Mouse (Mus musculus) liver, postnatal 0 days (tissue): Measurements from ENCODE around the gene Fads6. TPM values are rescaled to one million over a fixed set of nuclear protein-coding genes. Genes with fewer than 3 reads are reported as not detected.

Source experiments
- ATAC-seq: fragments of 200-750 bp; cut with Nextera tagmentation; 2 replicates; pipeline ENCODE4 v1.8.0; 2017; ENCODE audit warnings: mild to moderate bottlenecking, moderate library complexity
- DNase-seq: peaks from one replicate; pipeline ENCODE4 v3.0.0-alpha.2; 2016
- H3K27ac ChIP-seq: fragments of 300-500 bp; sonication (generic); 2 replicates; pipeline ENCODE4 v1.5.1; 2014; ENCODE audit warnings: antibody characterized with exemption, moderate library complexity, mild to moderate bottlenecking, low read depth
- H3K27me3 ChIP-seq: fragments of 300-500 bp; sonication (generic); 2 replicates; pipeline ENCODE4 v1.6.1; 2014; ENCODE audit warnings: low read length, control low read depth, mixed read lengths; ENCODE audit not compliant: insufficient read depth
- H3K36me3 ChIP-seq: fragments of 300-500 bp; sonication (generic); replicated peaks from 2 replicates; pipeline ENCODE4 v1.6.1; 2014; ENCODE audit warnings: mild to moderate bottlenecking, control low read depth, low read length, moderate library complexity, mixed read lengths; ENCODE audit not compliant: insufficient read depth
- H3K4me1 ChIP-seq: fragments of 300-500 bp; sonication (generic); 2 replicates; pipeline ENCODE4 v1.6.1; 2014; ENCODE audit warnings: antibody characterized with exemption, mild to moderate bottlenecking, control low read depth; ENCODE audit not compliant: insufficient read depth
- H3K4me2 ChIP-seq: fragments of 300-500 bp; sonication (generic); 2 replicates; pipeline ENCODE4 v1.6.1; 2014; ENCODE audit warnings: low read depth, mild to moderate bottlenecking, low read length, moderate library complexity, mixed read lengths
- H3K4me3 ChIP-seq: fragments of 300-500 bp; sonication (generic); 2 replicates; pipeline ENCODE4 v1.5.1; 2014; ENCODE audit warnings: low read depth, low read length
- H3K9ac ChIP-seq: fragments of 300-500 bp; sonication (generic); replicated peaks from 2 replicates; pipeline ENCODE4 v1.6.1; 2014; ENCODE audit warnings: mild to moderate bottlenecking, moderate library complexity
- H3K9me3 ChIP-seq: fragments of 300-500 bp; sonication (generic); 2 replicates; pipeline ENCODE4 v1.6.1; 2016; ENCODE audit warnings: mild to moderate bottlenecking, control low read depth, low read length, mixed read lengths
- CTCF ChIP-seq: sonication (generic); IDR thresholded peaks from 2 replicates; pipeline ENCODE4 v1.5.1; 2016; ENCODE audit warnings: antibody characterized with exemption, low read depth
- EP300 ChIP-seq: IDR thresholded peaks from 2 replicates; pipeline ENCODE4 v1.6.1; 2016; ENCODE audit warnings: antibody characterized with exemption, low read depth, mild to moderate bottlenecking
- WGBS: fragments of 180-500 bp; shearing (Covaris S2); extraction: QIAGEN DNeasy Blood & Tissue Kit; methylation state at CpG from one replicate; pipeline ENCODE4 v1.1.7; 2014; ENCODE audit not compliant: insufficient replicate concordance; 5-methylcytosine and 5-hydroxymethylcytosine counted together
- polyA plus RNA-seq: library from polyadenylated mRNA; unstranded; fragments of >200 nt; fragmentation: Nextera tagmentation; extraction: Ambion mirVana; gene quantifications from 2 replicates; pipeline ENCODE4 v1.2.1, GENCODE M21; 2015

Fads6 gene
- polyA plus RNA-seq, 1 experiment from 2014 or later, result 4.6 TPM

DNA sequence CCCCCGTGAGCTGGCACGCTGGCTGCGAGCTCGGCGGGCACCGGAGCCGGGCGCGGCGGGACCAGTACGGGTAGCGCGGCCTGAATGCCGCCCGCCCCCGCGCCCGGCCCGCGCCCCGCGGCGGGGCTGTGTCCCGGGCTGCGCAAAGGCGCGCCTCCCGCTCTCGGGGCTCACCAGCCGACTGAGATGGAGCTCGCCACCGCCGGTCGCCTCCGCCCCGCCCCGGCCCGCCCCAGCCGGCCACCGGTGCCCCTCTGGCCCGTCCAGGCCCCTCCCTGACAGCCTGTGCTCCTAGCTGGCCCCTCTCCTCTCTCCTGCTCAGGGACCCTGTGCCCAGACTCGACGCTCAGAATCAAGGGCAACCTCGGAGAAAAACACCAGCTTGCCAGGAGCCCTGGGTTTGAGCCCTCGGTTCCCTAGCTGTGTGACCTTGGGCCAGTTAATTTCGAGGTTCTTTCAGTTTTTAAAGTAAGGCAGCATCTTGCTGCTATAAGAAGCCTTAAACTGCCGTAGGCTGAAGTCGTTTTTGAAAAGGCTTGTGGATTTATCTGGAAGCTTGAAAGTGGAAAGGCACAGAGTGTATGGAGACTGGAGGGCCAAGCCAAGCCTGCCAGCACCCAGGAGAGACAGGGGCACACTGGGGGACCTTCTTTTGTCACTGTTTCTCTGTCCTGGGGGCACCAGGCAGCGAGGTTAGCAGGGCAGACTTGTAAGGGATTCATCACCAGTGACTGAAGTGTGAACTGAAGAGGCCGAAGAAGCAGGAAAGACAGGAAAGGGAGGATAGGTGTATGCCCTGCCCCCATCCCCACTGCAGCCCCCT is 30.2 kb downstream of the Fads6 start, which contains the start of gene Grin2c:
TSS of gene Grin2c (minus strand) at position 183 of the 823 bp plus-strand sequence.
- H3K9me3 ChIP-seq, result no peaks in the 10 kb centered on the region
- WGBS, result 9% methylated on average over 29 of the region's 50 CpGs
- no peak for DNase-seq

DNA sequence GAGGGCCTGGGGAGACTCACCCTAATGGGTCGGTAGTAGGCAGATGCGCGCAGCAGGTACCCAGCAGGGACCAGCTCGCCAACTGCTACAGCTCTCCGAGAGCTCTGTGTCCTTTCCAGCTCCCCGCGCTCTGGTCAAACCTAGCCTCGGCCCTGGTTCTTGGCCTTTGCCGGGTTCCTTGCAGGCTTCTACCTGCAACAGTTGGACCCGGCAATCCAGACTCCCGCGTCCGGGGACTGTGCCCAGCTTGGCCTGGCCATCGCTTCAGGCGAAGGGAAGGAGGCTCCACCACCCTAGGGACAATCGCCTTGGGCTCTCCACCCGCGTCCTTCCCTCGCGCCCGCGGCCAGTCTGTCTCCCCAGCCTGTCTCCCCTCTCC is 31.1 kb downstream of the Fads6 start:
- WGBS, result 3% methylated on average over 22 of the region's 22 CpGs
- TF ChIP-seq CTCF (no peak), EP300 (no peak)
- DNase-seq, result no peak
- Histone ChIP-seq H3K4me2 (peak overlapping the region; percentile 49; the same call in 1 of the 2 replicates), H3K27me3 (peaks cover 63% of the 10 kb centered on the region), H3K27ac (no peak overlapping the region), H3K4me1 (peaks cover 7% of the 10 kb centered on the region), H3K4me3 (peak overlapping the region; percentile 26; the same call in 1 of the 2 replicates), H3K9ac (no peak overlapping the region), H3K9me3 (no peaks in the 10 kb centered on the region), H3K36me3 (peaks cover 13% of the 10 kb centered on the region)
- 0 out of 2 replicates have a peak, but pooled peaks have one; percentile 4 for ATAC-seq

More for the DNA sequence above, 30.2 kb downstream of the Fads6 start, which contains the start of gene Grin2c:
- Histone ChIP-seq H3K27ac (no peak within 1 kb of the TSS), H3K27me3 (peaks cover 55% of the 10 kb centered on the region), H3K9ac (no peak within 1 kb of the TSS), H3K36me3 (peaks cover 16% of the 10 kb centered on the region), H3K4me3 (peak within 1 kb of the TSS; percentile 26), H3K4me1 (peaks cover 7% of the 10 kb centered on the region), H3K4me2 (peak within 1 kb of the TSS; percentile 49; the same call in 1 of the 2 replicates)
- ATAC-seq, result peak; percentile 18; the same call in 1 of the 2 replicates
- TF ChIP-seq CTCF (no peak), EP300 (no peak)

DNA sequence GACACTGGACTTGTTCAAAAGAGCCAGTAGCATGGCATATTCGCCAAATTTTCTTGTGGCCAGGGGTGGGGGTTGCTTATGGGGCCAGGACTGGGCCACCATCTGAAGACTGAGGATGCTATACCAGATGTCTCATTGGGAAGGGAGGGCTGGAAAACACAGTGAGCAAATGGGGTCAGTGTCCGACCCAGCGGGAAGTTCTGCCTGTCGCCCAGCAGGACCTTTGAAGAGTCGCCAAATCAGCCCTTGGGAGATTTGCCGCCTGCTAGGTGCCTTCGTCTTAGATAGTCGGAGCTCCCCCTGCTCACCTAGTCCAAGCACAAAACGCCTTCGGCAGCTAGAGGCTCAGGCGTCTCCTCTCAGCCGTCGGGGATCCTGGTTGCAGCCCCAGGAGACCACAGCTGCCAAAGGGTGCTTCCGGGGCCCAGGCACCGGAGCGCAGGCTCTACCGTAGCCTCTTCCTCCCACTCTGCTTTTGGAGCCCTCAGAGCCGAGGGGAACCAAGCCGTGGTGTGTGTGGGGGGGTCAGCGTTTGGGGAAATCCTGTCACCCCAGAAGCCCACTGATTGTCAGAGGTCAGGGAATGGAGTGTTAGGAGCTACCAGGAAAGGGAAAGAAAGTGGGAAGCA is 31.6 kb downstream of the Fads6 start:
- TF ChIP-seq CTCF (no peak), EP300 (no peak)
- no peak overlapping the region for H3K9ac ChIP-seq
- WGBS, result 6% methylated on average over 20 of the region's 20 CpGs
- no peaks in the 10 kb centered on the region for H3K9me3 ChIP-seq
- H3K27me3 ChIP-seq, result peaks cover 68% of the 10 kb centered on the region
- H3K4me1 ChIP-seq, result peaks cover 7% of the 10 kb centered on the region
- H3K4me3 ChIP-seq, result peak overlapping the region; percentile 9; the same call in 1 of the 2 replicates
- DNase-seq (no peak), ATAC-seq (no peak)
- H3K36me3 ChIP-seq, result peaks cover 13% of the 10 kb centered on the region
- no peak overlapping the region for H3K4me2 ChIP-seq
- H3K27ac ChIP-seq, result no peak overlapping the region

DNA sequence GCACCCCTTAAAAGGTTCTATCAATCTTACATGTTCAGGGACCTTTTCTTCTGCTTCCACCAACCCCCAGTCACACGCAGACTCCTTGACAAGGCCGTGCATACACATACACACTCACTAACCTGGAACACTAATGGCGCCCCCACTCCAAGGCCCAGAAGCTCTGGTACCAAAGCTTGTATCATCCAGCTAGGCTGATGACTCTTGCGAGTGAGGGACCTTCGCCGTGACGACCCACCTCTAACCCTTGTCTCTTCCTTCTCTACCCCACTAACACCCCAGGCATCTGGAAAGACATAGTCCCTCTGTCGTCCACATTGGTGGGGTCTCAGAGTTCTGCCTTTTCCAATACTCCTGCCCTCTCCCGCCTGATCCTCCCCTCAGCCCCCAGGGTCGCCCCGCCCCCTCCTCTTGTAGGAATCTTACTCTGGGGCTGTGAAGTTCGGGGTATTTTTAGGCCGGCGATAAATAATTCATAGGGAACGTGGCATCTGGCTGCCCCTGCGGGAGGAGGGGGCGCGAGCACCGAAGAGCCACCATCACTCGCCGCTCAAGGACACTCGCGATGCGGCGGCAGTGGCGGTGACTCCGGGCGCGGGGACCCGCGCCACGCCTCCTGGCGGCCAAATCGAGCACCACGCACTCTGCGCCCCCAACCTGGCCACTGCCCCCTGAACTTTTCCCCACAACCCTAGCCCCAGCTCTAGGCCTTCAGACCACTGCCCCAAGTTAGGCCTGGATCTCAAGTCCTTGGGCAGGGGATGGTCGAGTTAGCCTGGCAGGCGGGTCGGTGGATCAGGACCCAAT is 32.4 kb downstream of the Fads6 start:
- H3K4me2 ChIP-seq, result no peak overlapping the region
- no peak for ATAC-seq
- H3K9ac ChIP-seq, result no peak overlapping the region
- no peak overlapping the region for H3K27ac ChIP-seq
- peaks cover 7% of the 10 kb centered on the region for H3K4me1 ChIP-seq
- H3K9me3 ChIP-seq, result no peaks in the 10 kb centered on the region
- no peak overlapping the region for H3K4me3 ChIP-seq
- WGBS, result 9% methylated on average over 37 of the region's 39 CpGs
- DNase-seq, result peak; percentile 57
- peak; percentile 68 for TF ChIP-seq CTCF
- no peak for TF ChIP-seq EP300
- H3K36me3 ChIP-seq, result peaks cover 13% of the 10 kb centered on the region
- peaks cover 72% of the 10 kb centered on the region for H3K27me3 ChIP-seq

- Histone ChIP-seq H3K9ac (no peak overlapping the region), H3K9me3 (no peaks in the 10 kb centered on the region), H3K27me3 (peaks cover 72% of the 10 kb centered on the region), H3K36me3 (peaks cover 10% of the 10 kb centered on the region), H3K4me3 (no peak overlapping the region), H3K4me1 (peaks cover 7% of the 10 kb centered on the region), H3K27ac (no peak overlapping the region), H3K4me2 (no peak overlapping the region)
- 54% methylated on average over 7 of the region's 7 CpGs for WGBS
- DNase-seq, result no peak
- ATAC-seq, result no peak
- no peak for TF ChIP-seq EP300
- no peak for TF ChIP-seq CTCF
Measured at GRCm38 (mm10) chr11:115264136-115264861, 33.2 kb downstream of the Fads6 start.
